Mouse (Mus musculus): ENCODE data around the gene Rasl11b. TPM values are rescaled to one million over a fixed set of nuclear protein-coding genes. Genes with fewer than 3 reads are reported as not detected.

The Rasl11b gene
- total RNA-seq, 2 experiments from 2014 or later, result 62.7 to 66.1 TPM

GRCm38 (mm10) chr5:74184607-74185006 lies 10.5 kb upstream of the Rasl11b start:
- no peak for DNase-seq (ENCODE audit: low spot score in 2 of 2)

- no peak for DNase-seq (ENCODE audit: low spot score in 2 of 2)
These were observed 7.0 kb upstream of the Rasl11b start for GRCm38 (mm10) chr5:74188076-74188475.

DNA sequence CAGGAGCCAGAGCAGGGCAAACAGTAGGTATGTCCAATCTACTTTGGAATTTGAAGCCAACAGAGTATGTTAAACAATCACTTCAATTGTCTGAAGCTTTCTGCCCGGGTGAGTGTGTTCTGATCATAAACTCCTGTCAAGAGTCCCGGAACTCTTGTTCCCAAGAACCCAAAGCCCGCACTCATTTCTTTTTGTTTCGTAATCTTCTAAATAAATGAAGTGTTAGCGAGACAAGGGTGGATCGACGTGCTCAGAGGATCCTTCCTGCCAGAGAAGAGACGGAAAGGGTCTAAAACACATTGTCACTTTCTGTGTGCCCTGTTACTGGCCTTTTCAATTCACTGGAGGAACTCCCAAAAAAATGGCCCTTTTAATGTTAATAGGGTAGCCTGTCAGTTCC lies 6.2 kb upstream of the Rasl11b start:
- no peak for DNase-seq (ENCODE audit: low spot score in 2 of 2)

GRCm38 (mm10) chr5:74189484-74190160 lies 5.5 kb upstream of the Rasl11b start:
- DNase-seq (ENCODE audit: low spot score in 2 of 2), result no peak

- no peak for DNase-seq (ENCODE audit: low spot score in 2 of 2)
These were observed 5.0 kb upstream of the Rasl11b start for GRCm38 (mm10) chr5:74190161-74190491.

GRCm38 (mm10) chr5:74190911-74191310 lies 4.2 kb upstream of the Rasl11b start:
- DNase-seq (ENCODE audit: low spot score in 2 of 2), result no peak

- DNase-seq (ENCODE audit: low spot score in 2 of 2), result no peak
These were observed 2.1 kb upstream of the Rasl11b start for GRCm38 (mm10) chr5:74193008-74193407.

GRCm38 (mm10) chr5:74193626-74194025 lies 1.5 kb upstream of the Rasl11b start:
- no peak for DNase-seq (ENCODE audit: low spot score in 2 of 2)

- DNase-seq (ENCODE audit: low spot score in 2 of 2), result no peak
These were observed 852 bp upstream of the Rasl11b start for GRCm38 (mm10) chr5:74194027-74194840.

DNA sequence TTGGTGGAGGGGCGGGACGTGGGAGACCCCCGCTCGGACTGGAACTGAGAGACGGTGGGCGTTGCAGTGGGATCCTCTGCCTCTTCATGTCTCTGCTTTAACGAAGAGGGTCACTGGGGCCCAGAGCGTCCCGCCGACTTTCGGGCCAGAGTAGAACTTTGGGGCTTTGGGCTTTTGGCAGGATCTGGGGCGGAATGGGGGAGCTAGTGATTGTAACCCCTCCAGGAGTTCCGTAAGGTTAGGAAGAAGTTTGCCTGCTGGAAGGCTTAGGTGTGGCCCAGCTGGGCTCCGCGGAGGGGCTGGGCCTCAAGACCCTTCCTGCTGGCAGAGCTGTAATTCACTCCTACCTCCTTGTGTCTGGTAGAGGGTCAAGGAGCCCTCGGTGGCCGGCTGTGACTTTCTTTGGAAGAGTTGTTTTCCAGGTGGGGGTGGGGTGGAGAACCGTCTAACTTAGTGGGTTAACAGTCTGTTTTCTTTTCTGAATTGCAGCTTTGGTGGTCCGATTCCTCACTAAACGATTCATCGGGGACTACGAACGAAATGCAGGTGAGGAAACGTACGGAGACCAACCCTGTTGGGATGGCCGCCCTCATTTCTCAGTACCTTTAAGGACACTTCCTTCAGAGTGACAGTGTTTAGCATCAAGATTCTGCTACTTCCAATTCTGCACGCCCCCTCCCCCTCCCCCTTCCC lies 674 bp downstream of the Rasl11b start:
- DNase-seq (ENCODE audit: low spot score in 2 of 2), result no peak

DNA sequence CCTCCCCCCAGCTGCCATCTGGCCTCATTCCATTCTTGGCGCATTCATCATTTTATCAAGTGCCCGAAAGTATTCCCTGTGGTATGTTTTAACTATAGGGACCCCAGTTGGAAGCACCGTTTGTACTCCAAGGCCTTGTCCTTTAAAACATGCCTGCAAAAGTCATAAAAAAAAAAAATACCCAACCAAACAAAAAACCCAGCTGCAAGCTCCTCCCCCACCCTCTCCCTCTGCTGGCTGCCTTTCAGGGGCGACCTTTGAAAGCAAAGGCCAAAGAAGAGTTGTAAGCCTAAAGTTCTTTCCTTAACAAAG lies 1.2 kb downstream of the Rasl11b start:
- no peak for DNase-seq (ENCODE audit: low spot score in 2 of 2)

GRCm38 (mm10) chr5:74197541-74198330 lies 2.6 kb downstream of the Rasl11b start:
- no peak for DNase-seq (ENCODE audit: low spot score in 2 of 2)

GRCm38 (mm10) chr5:74198446-74198845 lies 3.4 kb downstream of the Rasl11b start:
- DNase-seq (ENCODE audit: low spot score in 2 of 2), result no peak

- DNase-seq (ENCODE audit: low spot score in 2 of 2), result no peak
These were observed 4.7 kb downstream of the Rasl11b start for GRCm38 (mm10) chr5:74199793-74200192.

DNA sequence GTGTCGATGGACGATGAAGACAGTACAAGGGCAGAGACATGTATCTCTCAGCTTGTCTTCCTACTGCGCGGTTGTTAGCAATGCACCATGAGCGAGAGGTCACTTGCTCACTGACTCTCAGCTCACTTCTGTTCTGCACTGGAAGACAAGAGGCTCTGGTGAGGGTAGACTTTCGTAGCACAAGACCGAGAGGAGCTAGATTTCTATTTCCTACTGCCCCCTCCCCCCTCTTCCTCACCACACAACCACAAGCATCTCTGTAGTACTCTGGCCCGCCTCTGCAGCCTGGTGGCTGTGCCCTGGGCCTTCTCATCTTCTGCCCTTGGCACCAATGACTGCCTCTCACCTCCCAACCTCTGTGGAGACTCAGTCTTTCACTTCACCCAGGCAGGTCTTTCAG lies 5.4 kb downstream of the Rasl11b start:
- DNase-seq (ENCODE audit: low spot score in 2 of 2), result no peak

GRCm38 (mm10) chr5:74201570-74202357 lies 6.7 kb downstream of the Rasl11b start:
- no peak for DNase-seq (ENCODE audit: low spot score in 2 of 2)

DNA sequence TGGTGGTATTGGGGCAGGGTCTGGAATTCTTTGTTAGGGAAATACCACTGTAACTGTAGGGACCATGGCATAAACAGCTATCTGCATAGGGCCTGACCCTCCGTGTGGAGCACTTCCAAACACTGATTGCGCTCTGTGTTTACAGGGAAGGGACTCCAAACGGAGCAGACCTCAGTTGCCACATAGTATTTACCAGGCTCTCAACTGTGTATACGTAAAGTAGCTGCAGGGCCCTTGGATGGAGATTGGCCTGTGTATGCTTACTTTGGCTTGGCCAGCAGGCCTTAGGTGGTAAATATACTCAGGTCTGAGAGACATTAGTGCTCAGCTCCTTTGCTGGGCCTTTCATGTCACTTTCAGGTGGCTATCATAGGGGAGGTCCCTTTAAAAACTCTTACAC lies 7.4 kb downstream of the Rasl11b start:
- DNase-seq (ENCODE audit: low spot score in 2 of 2), result no peak

DNA sequence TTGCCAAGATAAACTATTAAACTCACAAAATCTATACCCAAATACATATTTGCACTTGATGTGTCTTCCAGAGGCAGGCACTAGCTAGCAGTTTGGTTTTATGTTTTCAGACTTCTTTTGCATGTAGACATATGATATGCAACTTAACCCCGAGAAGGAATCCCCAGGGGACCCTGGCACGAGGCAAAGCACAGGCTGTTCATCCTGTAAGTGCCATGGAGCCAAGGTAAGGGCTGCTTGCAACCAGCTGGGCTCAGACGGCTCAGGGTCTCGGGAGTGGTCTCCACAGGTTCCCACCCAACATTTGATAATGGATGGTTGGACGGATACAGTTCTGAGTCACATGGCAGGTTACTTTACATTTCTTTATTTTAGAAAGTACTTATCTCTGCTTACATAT lies 9.4 kb downstream of the Rasl11b start:
- no peak for DNase-seq (ENCODE audit: low spot score in 2 of 2)

GRCm38 (mm10) chr5:74205509-74205908 lies 10.4 kb downstream of the Rasl11b start:
- DNase-seq (ENCODE audit: low spot score in 2 of 2), result no peak

GRCm38 (mm10) chr5:74206038-74206437 lies 11.0 kb downstream of the Rasl11b start:
- DNase-seq (ENCODE audit: low spot score in 2 of 2), result no peak

DNA sequence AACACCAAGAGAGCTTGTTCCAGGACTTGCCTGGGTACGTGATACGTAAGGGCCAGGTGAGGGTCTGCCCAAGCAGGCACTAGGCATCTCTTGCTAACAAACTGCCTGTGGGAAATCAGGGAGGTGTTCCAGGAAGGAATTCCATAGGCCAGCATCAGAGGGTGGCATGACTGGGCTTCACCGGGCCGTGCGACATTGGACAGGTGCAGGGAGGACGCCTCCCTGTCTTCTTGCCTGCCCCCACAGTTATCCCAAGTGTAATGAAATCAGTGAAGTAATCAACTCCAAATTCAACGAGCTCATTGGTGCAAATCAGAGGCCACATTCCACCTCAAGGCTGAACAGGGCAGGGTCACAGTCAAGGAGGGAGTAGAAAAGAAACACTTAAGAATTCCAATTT lies 11.6 kb downstream of the Rasl11b start:
- DNase-seq (ENCODE audit: low spot score in 2 of 2), result no peak
